Mouse (Mus musculus): ENCODE measurements around the gene Rcc1l. TPM values are rescaled to one million over a fixed set of nuclear protein-coding genes. Genes with fewer than 3 reads are reported as not detected.

Gene Rcc1l
- polyA plus RNA-seq, 1 experiment = 7.8 TPM

GRCm38 (mm10) chr5:134147194-134147753 is 29.3 kb downstream of the Rcc1l start:
- peaks cover 3% of the 10 kb centered on the region; the same call in 1 of the 2 replicates for H3K4me1 ChIP-seq
- H3K9me3 ChIP-seq = peaks cover 20% of the 10 kb centered on the region
- H3K36me3 ChIP-seq (replicated peaks; ENCODE audit: low read length) = peaks cover 53% of the 10 kb centered on the region
- H3K4me3 ChIP-seq (replicated peaks) = no peak overlapping the region
- TF ChIP-seq FLI1 (IDR thresholded peaks at IDR 0.05; ENCODE audit: low read length) (no peak), GATA1 (IDR thresholded peaks at IDR 0.05; ENCODE audit: borderline replicate concordance, low read length) (no peak)
- peaks cover 2% of the 10 kb centered on the region for H3K27me3 ChIP-seq (replicated peaks)

GRCm38 (mm10) chr5:134144986-134145385 is 31.6 kb downstream of the Rcc1l start:
- H3K27me3 ChIP-seq (replicated peaks) = peaks cover 2% of the 10 kb centered on the region

GRCm38 (mm10) chr5:134142381-134142780 is 34.2 kb downstream of the Rcc1l start:
- TF ChIP-seq FLI1 (IDR thresholded peaks at IDR 0.05; ENCODE audit: low read length) (no peak), GATA1 (IDR thresholded peaks at IDR 0.05; ENCODE audit: borderline replicate concordance, low read length) (no peak)
- peaks cover 6% of the 10 kb centered on the region for H3K36me3 ChIP-seq (replicated peaks; ENCODE audit: low read length)
- H3K27me3 ChIP-seq (replicated peaks) = peaks cover 2% of the 10 kb centered on the region
- peaks cover 21% of the 10 kb centered on the region for H3K9me3 ChIP-seq
- no peaks in the 10 kb centered on the region for H3K4me1 ChIP-seq
- H3K4me3 ChIP-seq (replicated peaks) = no peak overlapping the region

More at GRCm38 (mm10) chr5:134144986-134145385, 31.6 kb downstream of the Rcc1l start:
- TF ChIP-seq FLI1 (IDR thresholded peaks at IDR 0.05; ENCODE audit: low read length) = no peak
- TF ChIP-seq GATA1 (IDR thresholded peaks at IDR 0.05; ENCODE audit: borderline replicate concordance, low read length) = no peak
- Histone ChIP-seq H3K36me3 (replicated peaks; ENCODE audit: low read length) (peaks cover 30% of the 10 kb centered on the region), H3K4me3 (replicated peaks) (no peak overlapping the region), H3K9me3 (peaks cover 21% of the 10 kb centered on the region), H3K4me1 (no peaks in the 10 kb centered on the region)

GRCm38 (mm10) chr5:134141236-134141635 is 35.3 kb downstream of the Rcc1l start:
- H3K4me3 ChIP-seq (replicated peaks) = no peak overlapping the region
- TF ChIP-seq GATA1 (IDR thresholded peaks at IDR 0.05; ENCODE audit: borderline replicate concordance, low read length) (no peak), FLI1 (IDR thresholded peaks at IDR 0.05; ENCODE audit: low read length) (no peak)
- peaks cover 2% of the 10 kb centered on the region for H3K27me3 ChIP-seq (replicated peaks)
- H3K4me1 ChIP-seq = no peaks in the 10 kb centered on the region
- H3K9me3 ChIP-seq = peaks cover 21% of the 10 kb centered on the region
- no peaks in the 10 kb centered on the region for H3K36me3 ChIP-seq (replicated peaks; ENCODE audit: low read length)

- Histone ChIP-seq H3K9me3 (peaks cover 10% of the 10 kb centered on the region), H3K4me1 (no peaks in the 10 kb centered on the region), H3K27me3 (replicated peaks) (peaks cover 2% of the 10 kb centered on the region), H3K36me3 (replicated peaks; ENCODE audit: low read length) (no peaks in the 10 kb centered on the region), H3K4me3 (replicated peaks) (no peak overlapping the region)
- TF ChIP-seq FLI1 (IDR thresholded peaks at IDR 0.05; ENCODE audit: low read length) = no peak
- no peak for TF ChIP-seq GATA1 (IDR thresholded peaks at IDR 0.05; ENCODE audit: borderline replicate concordance, low read length)
These were observed 37.1 kb downstream of the Rcc1l start for GRCm38 (mm10) chr5:134139429-134139828.

GRCm38 (mm10) chr5:134137933-134138332 is 38.6 kb downstream of the Rcc1l start:
- Histone ChIP-seq H3K36me3 (replicated peaks; ENCODE audit: low read length) (no peaks in the 10 kb centered on the region), H3K27me3 (replicated peaks) (no peaks in the 10 kb centered on the region), H3K4me3 (replicated peaks) (no peak overlapping the region), H3K9me3 (peaks cover 16% of the 10 kb centered on the region), H3K4me1 (no peaks in the 10 kb centered on the region)
- no peak for TF ChIP-seq GATA1 (IDR thresholded peaks at IDR 0.05; ENCODE audit: borderline replicate concordance, low read length)
- no peak for TF ChIP-seq FLI1 (IDR thresholded peaks at IDR 0.05; ENCODE audit: low read length)

- Histone ChIP-seq H3K4me1 (no peaks in the 10 kb centered on the region), H3K36me3 (replicated peaks; ENCODE audit: low read length) (no peaks in the 10 kb centered on the region)
These were observed 40.6 kb downstream of the Rcc1l start for GRCm38 (mm10) chr5:134136022-134136421.

GRCm38 (mm10) chr5:134131586-134131985 is 45.0 kb downstream of the Rcc1l start:
- Histone ChIP-seq H3K27me3 (replicated peaks) (no peaks in the 10 kb centered on the region), H3K4me3 (replicated peaks) (no peak overlapping the region), H3K9me3 (peaks cover 17% of the 10 kb centered on the region), H3K36me3 (replicated peaks; ENCODE audit: low read length) (no peaks in the 10 kb centered on the region), H3K4me1 (no peaks in the 10 kb centered on the region)
- no peak for TF ChIP-seq FLI1 (IDR thresholded peaks at IDR 0.05; ENCODE audit: low read length)
- TF ChIP-seq GATA1 (IDR thresholded peaks at IDR 0.05; ENCODE audit: borderline replicate concordance, low read length) = no peak

More at GRCm38 (mm10) chr5:134136022-134136421, 40.6 kb downstream of the Rcc1l start:
- TF ChIP-seq FLI1 (IDR thresholded peaks at IDR 0.05; ENCODE audit: low read length) (no peak), GATA1 (IDR thresholded peaks at IDR 0.05; ENCODE audit: borderline replicate concordance, low read length) (no peak)
- H3K9me3 ChIP-seq = peaks cover 11% of the 10 kb centered on the region
- no peaks in the 10 kb centered on the region for H3K27me3 ChIP-seq (replicated peaks)
- H3K4me3 ChIP-seq (replicated peaks) = no peak overlapping the region

- H3K4me3 ChIP-seq (replicated peaks) = no peak overlapping the region
- H3K27me3 ChIP-seq (replicated peaks) = no peaks in the 10 kb centered on the region
- H3K9me3 ChIP-seq = peaks cover 7% of the 10 kb centered on the region; the same call in 1 of the 2 replicates
- H3K36me3 ChIP-seq (replicated peaks; ENCODE audit: low read length) = no peaks in the 10 kb centered on the region
- TF ChIP-seq FLI1 (IDR thresholded peaks at IDR 0.05; ENCODE audit: low read length) (no peak), GATA1 (IDR thresholded peaks at IDR 0.05; ENCODE audit: borderline replicate concordance, low read length) (no peak)
- no peaks in the 10 kb centered on the region for H3K4me1 ChIP-seq
These were observed 50.3 kb downstream of the Rcc1l start for GRCm38 (mm10) chr5:134126232-134126631.

GRCm38 (mm10) chr5:134123846-134124245 is 52.7 kb downstream of the Rcc1l start:
- peaks cover 7% of the 10 kb centered on the region; the same call in 1 of the 2 replicates for H3K9me3 ChIP-seq

More at GRCm38 (mm10) chr5:134123846-134124245, 52.7 kb downstream of the Rcc1l start:
- Histone ChIP-seq H3K27me3 (replicated peaks) (no peaks in the 10 kb centered on the region), H3K4me1 (no peaks in the 10 kb centered on the region), H3K4me3 (replicated peaks) (no peak overlapping the region), H3K36me3 (replicated peaks; ENCODE audit: low read length) (no peaks in the 10 kb centered on the region)
- TF ChIP-seq GATA1 (IDR thresholded peaks at IDR 0.05; ENCODE audit: borderline replicate concordance, low read length) (no peak), FLI1 (IDR thresholded peaks at IDR 0.05; ENCODE audit: low read length) (no peak)

Data from megakaryocyte, embryonic 14.5 days (primary cell).